Mouse (Mus musculus): ENCODE data around the gene Mfsd4b5. TPM values are rescaled to one million over a fixed set of nuclear protein-coding genes. Genes with fewer than 3 reads are reported as not detected.
"Not testable (repeated sequence)": the region's sequence is repeated elsewhere in the genome, so short reads cannot be mapped to it uniquely, and the experiment has no call there.

Mfsd4b5 gene
- polyA plus RNA-seq, 1 experiment: 0.13 TPM

GRCm38 (mm10) chr10:39936553-39936952 is 49.9 kb downstream of the Mfsd4b5 start:
- no peak for DNase-seq
- TF ChIP-seq CTCF (IDR thresholded peaks at IDR 0.05; ENCODE audit: borderline replicate concordance, insufficient read depth, low read depth, low read length): no peak
- TF ChIP-seq POLR2A (IDR thresholded peaks at IDR 0.05; ENCODE audit: borderline replicate concordance, insufficient read depth, low read length): no peak
- Histone ChIP-seq H3K27ac (ENCODE audit: insufficient read depth, low read length) (no peak overlapping the region), H3K27me3 (ENCODE audit: control insufficient read depth, insufficient read depth, low read length) (no peaks in the 10 kb centered on the region), H3K4me1 (ENCODE audit: control insufficient read depth, insufficient read depth, low read length) (no peaks in the 10 kb centered on the region), H3K4me3 (replicated peaks; ENCODE audit: insufficient read depth, low read depth, low read length) (no peak overlapping the region)
- WGBS: 82% methylated on average over 7 of the region's 7 CpGs

GRCm38 (mm10) chr10:39926616-39927139 is 59.8 kb downstream of the Mfsd4b5 start, which contains the start of gene Mfsd4b2:
TSS of gene Mfsd4b2 (minus strand) at chr10:39926923.
- no peak for DNase-seq
- no peaks in the 10 kb centered on the region for H3K4me1 ChIP-seq (ENCODE audit: control insufficient read depth, insufficient read depth, low read length)
- TF ChIP-seq POLR2A (IDR thresholded peaks at IDR 0.05; ENCODE audit: borderline replicate concordance, insufficient read depth, low read length) (no peak), CTCF (IDR thresholded peaks at IDR 0.05; ENCODE audit: borderline replicate concordance, insufficient read depth, low read depth, low read length) (no peak)
- no peak within 1 kb of the TSS for H3K4me3 ChIP-seq (replicated peaks; ENCODE audit: insufficient read depth, low read depth, low read length)
- no peaks in the 10 kb centered on the region for H3K27me3 ChIP-seq (ENCODE audit: control insufficient read depth, insufficient read depth, low read length)
- H3K27ac ChIP-seq (ENCODE audit: insufficient read depth, low read length): no peak within 1 kb of the TSS
- 2% methylated on average over 41 of the region's 41 CpGs for WGBS

GRCm38 (mm10) chr10:39924556-39924955 is 61.9 kb downstream of the Mfsd4b5 start:
- H3K4me1 ChIP-seq (ENCODE audit: control insufficient read depth, insufficient read depth, low read length); DNase-seq; H3K4me3 ChIP-seq (replicated peaks; ENCODE audit: insufficient read depth, low read depth, low read length); H3K27me3 ChIP-seq (ENCODE audit: control insufficient read depth, insufficient read depth, low read length); H3K27ac ChIP-seq (ENCODE audit: insufficient read depth, low read length): not testable (repeated sequence)
- WGBS: 79% methylated on average over 8 of the region's 8 CpGs

- no peak for DNase-seq
- Histone ChIP-seq H3K27me3 (ENCODE audit: control insufficient read depth, insufficient read depth, low read length) (no peaks in the 10 kb centered on the region), H3K4me3 (replicated peaks; ENCODE audit: insufficient read depth, low read depth, low read length) (no peak overlapping the region), H3K27ac (ENCODE audit: insufficient read depth, low read length) (no peak overlapping the region), H3K4me1 (ENCODE audit: control insufficient read depth, insufficient read depth, low read length) (no peaks in the 10 kb centered on the region)
- TF ChIP-seq POLR2A (IDR thresholded peaks at IDR 0.05; ENCODE audit: borderline replicate concordance, insufficient read depth, low read length) (no peak), CTCF (IDR thresholded peaks at IDR 0.05; ENCODE audit: borderline replicate concordance, insufficient read depth, low read depth, low read length) (no peak)
Observed at GRCm38 (mm10) chr10:39912616-39913015, 73.8 kb downstream of the Mfsd4b5 start.

- WGBS: 67% methylated on average over 13 of the region's 13 CpGs
- TF ChIP-seq CTCF (IDR thresholded peaks at IDR 0.05; ENCODE audit: borderline replicate concordance, insufficient read depth, low read depth, low read length) (no peak), POLR2A (IDR thresholded peaks at IDR 0.05; ENCODE audit: borderline replicate concordance, insufficient read depth, low read length) (no peak)
- DNase-seq: no peak
- Histone ChIP-seq H3K4me3 (replicated peaks; ENCODE audit: insufficient read depth, low read depth, low read length) (no peak overlapping the region), H3K4me1 (ENCODE audit: control insufficient read depth, insufficient read depth, low read length) (no peaks in the 10 kb centered on the region), H3K27ac (ENCODE audit: insufficient read depth, low read length) (no peak overlapping the region), H3K27me3 (ENCODE audit: control insufficient read depth, insufficient read depth, low read length) (no peaks in the 10 kb centered on the region)
Observed at GRCm38 (mm10) chr10:39908768-39909441, 77.5 kb downstream of the Mfsd4b5 start.

Other genes with a start within 250 kb of the Mfsd4b5 start
- 5.4 and 5.6 TPM in 2 replicates for gene Mfsd4b4, start 87.4 kb downstream of the Mfsd4b5 start, polyA plus RNA-seq (2012; rRNA removed)
- not detected in 2 replicates for gene Mfsd4b2, start 59.7 kb downstream of the Mfsd4b5 start, polyA plus RNA-seq (2012; rRNA removed)
- 0.07 and 0.13 TPM in 2 replicates for gene Mfsd4b3, start 26.5 kb downstream of the Mfsd4b5 start, polyA plus RNA-seq (2012; rRNA removed)
- gene Mfsd4b1, start 38.6 kb upstream of the Mfsd4b5 start, polyA plus RNA-seq (2012; rRNA removed): 0.62 and 0.69 TPM in 2 replicates
- 3.6 and 5.0 TPM in 2 replicates for gene Slc16a10, start 155.6 kb upstream of the Mfsd4b5 start, polyA plus RNA-seq (2012; rRNA removed)